Mouse (Mus musculus): ENCODE measurements around the gene Nsrp1.

DNA sequence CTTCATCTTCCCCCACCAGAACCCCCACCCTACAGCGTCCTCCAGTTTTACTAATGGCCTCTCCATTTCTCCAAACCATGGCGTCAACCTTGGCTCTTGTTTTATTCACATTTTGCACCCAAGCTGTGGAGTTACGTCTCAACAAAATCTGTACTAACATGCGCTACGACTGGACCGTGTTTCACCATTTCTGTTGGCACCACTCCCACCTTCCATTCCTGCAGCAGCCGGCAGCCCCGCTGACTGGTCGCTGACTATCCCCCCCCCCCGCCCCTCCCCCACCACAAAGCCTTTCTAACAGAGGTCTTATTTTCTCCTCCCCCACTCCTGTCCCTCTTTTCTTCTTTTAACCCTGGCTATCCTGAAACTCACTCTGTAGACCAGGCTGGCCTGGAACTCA, 17.0 kb upstream of the Nsrp1 start:
- TF ChIP-seq CTCF (IDR thresholded peaks at IDR 0.05) (no peak), EP300 (IDR thresholded peaks at IDR 0.05) (no peak)
